Mouse (Mus musculus) c-Kit-positive CD71-negative TER-119-negative erythroid progenitor cells, embryonic 14.5 days (primary cell): ENCODE measurements around the gene Ptrhd1.

Experiments
- DNase-seq: peaks from one replicate; pipeline ENCODE4 v3.0.0-alpha.2; 2013; ENCODE audit warnings: low read depth

Ptrhd1 gene

GRCm38 (mm10) chr12:4245742-4246141 lies 11.9 kb downstream of the Ptrhd1 start:
- DNase-seq: no peak

GRCm38 (mm10) chr12:4249786-4250185 lies 16.0 kb downstream of the Ptrhd1 start:
- no peak for DNase-seq

- peak; percentile 28 for DNase-seq
Observed at GRCm38 (mm10) chr12:4252742-4253655, 19.2 kb downstream of the Ptrhd1 start.

GRCm38 (mm10) chr12:4267765-4268164 lies 33.9 kb downstream of the Ptrhd1 start:
- no peak for DNase-seq

GRCm38 (mm10) chr12:4271078-4271477 lies 37.3 kb downstream of the Ptrhd1 start:
- no peak for DNase-seq

- no peak for DNase-seq
Observed at GRCm38 (mm10) chr12:4278978-4279755, 45.3 kb downstream of the Ptrhd1 start.

- no peak for DNase-seq
Observed at GRCm38 (mm10) chr12:4279878-4280277, 46.1 kb downstream of the Ptrhd1 start.

GRCm38 (mm10) chr12:4285186-4285585 lies 51.4 kb downstream of the Ptrhd1 start:
- no peak for DNase-seq
